Mouse (Mus musculus) heart, postnatal 0 days (tissue): ENCODE data around the gene Zic2. TPM values are rescaled to one million over a fixed set of nuclear protein-coding genes. Genes with fewer than 3 reads are reported as not detected.
"Not testable (repeated sequence)": the region's sequence is repeated elsewhere in the genome, so short reads cannot be mapped to it uniquely, and the experiment has no call there.

Source experiments
- ATAC-seq: fragments of 200-750 bp; cut with Nextera tagmentation; 2 replicates; pipeline ENCODE4 v1.8.0; 2017; ENCODE audit warnings: low read depth, moderate number of reproducible peaks, moderate library complexity; ENCODE audit not compliant: insufficient read depth
- DNase-seq: peaks from one replicate; pipeline ENCODE4 v3.0.0-alpha.2; 2016; ENCODE audit warnings: low spot score
- H3K27ac ChIP-seq: fragments of 300-500 bp; sonication (generic); 2 replicates; pipeline ENCODE4 v1.5.1; 2014; ENCODE audit warnings: low read depth, mild to moderate bottlenecking
- H3K27me3 ChIP-seq: fragments of 300-500 bp; sonication (generic); 2 replicates; pipeline ENCODE4 v1.6.1; 2014; ENCODE audit warnings: low read length, mixed read lengths; ENCODE audit not compliant: control insufficient read depth, insufficient read depth
- H3K36me3 ChIP-seq: fragments of 300-500 bp; sonication (generic); replicated peaks from 2 replicates; pipeline ENCODE4 v1.6.1; 2014; ENCODE audit warnings: low read length, mixed read lengths; ENCODE audit not compliant: control insufficient read depth, insufficient read depth
- H3K4me1 ChIP-seq: fragments of 300-500 bp; sonication (generic); 2 replicates; pipeline ENCODE4 v1.6.1; 2014; ENCODE audit warnings: antibody characterized with exemption; ENCODE audit not compliant: control insufficient read depth, insufficient read depth
- H3K4me2 ChIP-seq: fragments of 300-500 bp; sonication (generic); 2 replicates; pipeline ENCODE4 v1.6.1; 2014; ENCODE audit warnings: low read depth, mild to moderate bottlenecking, low read length, moderate library complexity
- H3K4me3 ChIP-seq: fragments of 300-500 bp; sonication (generic); 2 replicates; pipeline ENCODE4 v1.5.1; 2014; ENCODE audit warnings: low read depth, low read length
- H3K9ac ChIP-seq: fragments of 300-500 bp; sonication (generic); replicated peaks from 2 replicates; pipeline ENCODE4 v1.6.1; 2014; ENCODE audit warnings: low read depth, low read length, mixed read lengths
- H3K9me3 ChIP-seq: fragments of 300-500 bp; sonication (generic); replicated peaks from 2 replicates; pipeline ENCODE4 v1.6.1; 2016; ENCODE audit warnings: low read length; ENCODE audit not compliant: control insufficient read depth
- CTCF ChIP-seq: IDR thresholded peaks from 2 replicates; pipeline ENCODE4 v1.5.1; 2016; ENCODE audit warnings: antibody characterized with exemption, control low read depth, low read depth
- EP300 ChIP-seq: IDR thresholded peaks from 2 replicates; pipeline ENCODE4 v1.6.1; 2016; ENCODE audit warnings: antibody characterized with exemption, low read depth
- WGBS: fragments of 180-500 bp; shearing (Covaris S2); extraction: QIAGEN DNeasy Blood & Tissue Kit; methylation state at CpG from one replicate; pipeline ENCODE4 v1.1.7; 2014; 5-methylcytosine and 5-hydroxymethylcytosine counted together
- polyA plus RNA-seq: library from polyadenylated mRNA; unstranded; fragments of >200 nt; fragmentation: Nextera tagmentation; extraction: Ambion mirVana; gene quantifications from 2 replicates; pipeline ENCODE4 v1.2.1, GENCODE M21; 2015
- total RNA-seq: library from RNA; depleted of rRNA; stranded (reverse); fragments of >200 nt; gene quantifications from 2 replicates; pipeline ENCODE4 v1.2.3, GENCODE M21; 2014; ENCODE audit warnings: low replicate concordance

Gene Zic2
- total and polyA plus RNA-seq, 2 experiments from 2014 or later, result not detected

DNA sequence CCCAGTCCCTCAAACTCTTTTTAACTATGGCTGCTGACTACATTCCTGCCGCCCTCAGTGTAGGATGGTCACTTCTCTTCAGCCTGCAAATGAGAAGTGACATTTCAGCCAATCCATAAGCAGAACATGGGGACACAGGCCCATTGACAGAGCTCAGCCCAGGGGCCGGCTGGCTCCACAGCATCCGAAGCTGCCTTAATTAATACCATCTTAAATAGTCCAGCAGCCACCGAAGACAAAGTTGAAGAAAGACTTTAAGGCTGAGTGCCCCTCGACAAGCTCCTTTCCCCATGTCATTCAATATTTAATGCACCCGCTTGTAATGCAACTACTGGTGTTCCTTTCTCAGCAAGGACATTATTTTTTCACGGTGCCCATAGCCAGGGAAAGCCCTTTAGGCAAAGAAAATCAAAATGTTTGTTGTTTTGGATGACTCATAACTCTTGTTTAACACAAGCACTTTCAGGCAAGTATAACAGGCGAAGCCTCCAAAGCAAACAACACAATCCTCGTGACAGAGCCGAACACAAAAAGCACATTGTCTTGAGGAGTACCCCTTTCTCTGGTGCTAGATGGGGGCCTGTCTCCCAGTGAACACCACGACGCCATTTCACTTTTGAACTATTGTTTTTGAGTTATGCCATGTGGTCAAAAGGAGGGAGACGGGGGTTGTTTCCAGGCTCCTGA lies 22.4 kb upstream of the Zic2 start:
- no peak overlapping the region for H3K4me2 ChIP-seq
- H3K27me3 ChIP-seq, result peaks cover 85% of the 10 kb centered on the region
- no peaks in the 10 kb centered on the region for H3K9me3 ChIP-seq
- no peak for ATAC-seq
- no peaks in the 10 kb centered on the region for H3K36me3 ChIP-seq
- no peak overlapping the region for H3K27ac ChIP-seq
- no peak for DNase-seq
- H3K4me3 ChIP-seq, result no peak overlapping the region
- TF ChIP-seq CTCF (no peak), EP300 (no peak)
- WGBS, result 68% methylated on average over 13 of the region's 13 CpGs
- H3K9ac ChIP-seq, result no peak overlapping the region
- no peaks in the 10 kb centered on the region for H3K4me1 ChIP-seq

DNA sequence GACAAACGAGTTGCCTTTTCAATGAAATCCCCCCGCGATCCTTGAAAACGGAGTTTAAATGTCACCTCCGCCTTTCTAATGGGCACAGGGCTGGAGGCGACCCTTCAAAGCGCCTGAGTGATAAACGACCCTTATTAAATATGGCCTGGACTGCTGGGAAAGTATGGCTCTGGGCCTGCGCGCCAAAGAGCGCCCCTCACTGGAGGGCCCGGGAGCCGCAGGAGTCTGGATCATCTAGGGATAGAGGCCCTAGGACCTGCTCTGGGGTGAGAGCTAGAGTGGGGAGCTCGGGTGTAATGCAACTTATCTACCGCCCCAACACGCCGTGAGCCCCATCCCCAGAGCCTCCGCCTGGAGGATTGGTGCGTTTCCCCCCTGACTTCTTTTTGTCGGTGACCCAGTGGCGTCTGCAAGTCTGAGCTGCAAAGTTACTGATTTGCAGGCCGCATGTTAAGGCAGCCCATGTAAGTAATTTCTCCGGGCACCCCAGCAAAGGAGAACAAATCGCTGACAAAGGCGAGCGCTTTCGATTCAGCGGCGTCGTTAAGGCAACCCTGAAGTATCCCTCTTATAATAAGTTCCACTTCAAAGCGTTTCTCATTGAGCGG lies 21.7 kb upstream of the Zic2 start:
- Histone ChIP-seq H3K27me3 (peaks cover 81% of the 10 kb centered on the region), H3K36me3 (no peaks in the 10 kb centered on the region), H3K4me3 (peak overlapping the region; percentile 32), H3K9ac (no peak overlapping the region), H3K4me1 (no peaks in the 10 kb centered on the region), H3K4me2 (peak overlapping the region; percentile 49), H3K27ac (no peak overlapping the region), H3K9me3 (no peaks in the 10 kb centered on the region)
- WGBS, result 12% methylated on average over 32 of the region's 32 CpGs
- TF ChIP-seq EP300 (no peak), CTCF (no peak)
- DNase-seq (no peak), ATAC-seq (no peak)

DNA sequence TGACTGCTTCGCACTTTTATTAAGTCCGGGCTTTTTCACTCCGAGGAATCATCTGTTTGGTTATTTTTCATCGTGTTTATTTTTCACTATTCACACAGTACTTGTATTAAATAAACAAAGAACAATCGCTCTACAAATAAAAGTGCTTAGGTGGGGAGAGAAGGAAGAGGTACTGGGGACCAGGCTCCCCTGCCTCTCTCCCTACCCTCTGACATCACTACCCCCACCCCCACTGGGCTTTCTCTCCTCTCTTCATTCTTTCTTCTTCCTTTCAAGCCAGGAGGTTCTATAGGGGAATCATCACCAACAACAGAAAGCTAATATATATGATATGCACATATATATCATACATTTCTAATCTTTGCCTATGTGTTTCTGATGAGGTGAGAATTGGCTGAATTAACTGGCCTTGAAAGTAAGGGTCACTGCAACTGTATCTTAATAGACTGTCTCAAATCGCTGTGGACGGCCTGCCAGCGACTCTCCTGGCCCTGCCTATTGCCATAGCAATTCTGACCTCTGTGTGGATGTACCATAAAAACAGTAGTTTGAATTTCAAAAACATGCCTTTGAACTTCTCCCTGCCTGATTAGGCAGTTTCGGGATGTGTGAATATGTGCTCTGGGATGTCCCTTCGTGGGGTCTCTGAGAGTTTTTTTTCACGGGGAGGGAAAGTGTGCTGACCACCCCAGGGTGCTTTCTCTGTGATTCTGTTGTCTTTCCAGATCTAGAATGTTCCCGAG lies 21.1 kb upstream of the Zic2 start:
- ATAC-seq, result no peak
- TF ChIP-seq EP300, result no peak
- no peak for TF ChIP-seq CTCF
- Histone ChIP-seq H3K9ac (no peak overlapping the region), H3K4me1 (no peaks in the 10 kb centered on the region), H3K4me3 (peak overlapping the region; percentile 32), H3K36me3 (no peaks in the 10 kb centered on the region), H3K9me3 (no peaks in the 10 kb centered on the region), H3K27me3 (peaks cover 74% of the 10 kb centered on the region), H3K4me2 (peak overlapping the region; percentile 49), H3K27ac (no peak overlapping the region)
- 35% methylated on average over 12 of the region's 12 CpGs for WGBS
- no peak for DNase-seq

DNA sequence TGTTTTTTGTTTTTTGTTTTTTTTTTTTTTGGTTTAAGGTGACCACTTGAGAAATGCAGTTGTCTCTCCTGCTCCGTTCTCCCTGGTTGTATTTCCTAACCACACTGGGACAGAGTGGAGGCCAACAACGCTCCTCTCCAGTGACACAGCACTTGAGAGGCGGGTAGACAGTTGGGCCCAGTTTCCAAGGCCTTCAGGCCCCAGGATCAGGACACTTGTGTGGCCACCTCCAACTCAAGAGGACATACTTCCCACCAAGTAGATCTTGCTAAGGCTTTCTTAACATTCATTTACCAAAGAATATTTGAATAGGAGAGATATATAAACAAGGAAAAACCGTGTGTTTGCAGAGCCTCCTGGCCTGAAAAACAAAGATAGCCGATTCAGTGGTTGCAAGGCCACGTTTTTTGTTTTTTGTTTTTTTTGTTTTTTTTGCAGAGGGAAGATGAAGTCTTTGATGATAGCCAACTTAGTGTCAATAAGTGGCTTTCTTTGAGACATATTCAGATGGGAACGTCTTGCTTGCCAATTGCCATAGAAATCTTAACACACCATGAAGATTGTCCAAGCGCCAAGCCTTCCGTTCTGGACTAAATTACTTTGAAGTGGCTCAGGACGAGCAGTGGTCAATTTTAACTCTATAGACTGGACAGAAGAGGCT lies 20.2 kb upstream of the Zic2 start:
- H3K4me3 ChIP-seq, result no peak overlapping the region
- DNase-seq (no peak), ATAC-seq (no peak)
- H3K27me3 ChIP-seq, result peaks cover 70% of the 10 kb centered on the region
- H3K9me3 ChIP-seq, result no peaks in the 10 kb centered on the region
- no peak overlapping the region for H3K27ac ChIP-seq
- H3K4me1 ChIP-seq, result no peaks in the 10 kb centered on the region
- no peak overlapping the region for H3K9ac ChIP-seq
- no peaks in the 10 kb centered on the region for H3K36me3 ChIP-seq
- no peak overlapping the region for H3K4me2 ChIP-seq
- WGBS, result 84% methylated on average over 10 of the region's 10 CpGs
- TF ChIP-seq EP300 (no peak), CTCF (no peak)

DNA sequence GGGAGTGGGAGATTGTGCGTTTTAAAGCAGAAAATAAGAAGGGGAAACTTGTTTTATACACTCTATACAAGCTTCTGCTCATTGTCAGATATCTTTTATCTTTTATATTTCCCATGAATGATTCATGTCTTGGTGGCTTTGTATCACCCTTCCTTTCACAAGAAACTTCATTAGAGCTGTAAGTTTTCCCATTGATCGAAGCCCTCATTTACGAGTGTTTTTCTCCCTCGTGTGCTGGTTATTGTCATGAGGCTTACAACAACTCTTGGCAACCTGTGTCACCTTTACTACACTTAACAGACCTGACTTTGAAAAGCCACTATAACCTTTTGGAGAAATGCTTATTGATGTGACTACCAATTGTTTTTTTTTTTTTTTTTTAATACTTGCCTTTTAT lies 19.7 kb upstream of the Zic2 start:
- H3K9ac ChIP-seq, result no peak overlapping the region
- H3K4me2 ChIP-seq, result no peak overlapping the region
- no peak overlapping the region for H3K4me3 ChIP-seq
- no peaks in the 10 kb centered on the region for H3K9me3 ChIP-seq
- ATAC-seq, result no peak
- H3K36me3 ChIP-seq, result no peaks in the 10 kb centered on the region
- H3K4me1 ChIP-seq, result no peaks in the 10 kb centered on the region
- TF ChIP-seq CTCF (no peak), EP300 (no peak)
- no peak overlapping the region for H3K27ac ChIP-seq
- no peak for DNase-seq
- peaks cover 70% of the 10 kb centered on the region for H3K27me3 ChIP-seq
- WGBS, result 84% methylated on average over 4 of the region's 4 CpGs

DNA sequence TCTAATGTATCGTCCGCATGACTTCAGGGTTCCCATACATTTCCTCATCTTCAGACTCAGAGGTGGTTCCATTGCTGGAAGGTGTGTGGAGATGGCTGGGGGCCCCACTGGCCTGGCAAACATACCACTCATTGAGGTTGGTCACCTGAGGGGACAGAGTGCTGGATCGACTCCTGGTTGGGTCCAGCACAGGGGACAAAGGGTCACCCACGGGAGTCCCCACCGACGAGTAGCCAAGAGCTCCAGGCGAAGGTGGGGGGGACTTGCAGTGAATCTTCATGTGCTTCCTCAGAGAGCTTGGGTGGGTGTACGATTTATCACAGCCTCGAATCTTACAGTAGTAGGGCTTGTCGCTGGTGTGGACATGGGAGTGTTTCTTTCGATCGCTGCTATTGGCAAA lies 15.9 kb upstream of the Zic2 start:
- H3K9me3 ChIP-seq, H3K4me3 ChIP-seq, H3K4me1 ChIP-seq, DNase-seq, ATAC-seq, H3K9ac ChIP-seq, H3K27ac ChIP-seq, H3K4me2 ChIP-seq, H3K36me3 ChIP-seq: not testable (repeated sequence)
- 84% methylated on average over 8 of the region's 12 CpGs for WGBS
- H3K27me3 ChIP-seq, result peaks cover 67% of the 10 kb centered on the region
